Mouse (Mus musculus) large intestine, adult 2 months (tissue): ENCODE measurements around the gene Tubgcp2. TPM values are rescaled to one million over a fixed set of nuclear protein-coding genes. Genes with fewer than 3 reads are reported as not detected.

Experiments
- DNase-seq: peaks from one replicate; pipeline ENCODE4 v3.0.0-alpha.2; 2012; ENCODE audit warnings: low read depth, low spot score
- WGBS: fragments of 180-500 bp; shearing (Covaris S2); methylation state at CpG from one replicate; pipeline ENCODE4 v1.1.7; 2018; 5-methylcytosine and 5-hydroxymethylcytosine counted together
- polyA plus RNA-seq: library from polyadenylated mRNA; depleted of rRNA; stranded (reverse); fragments of >200 nt; gene quantifications from 2 replicates; pipeline ENCODE4 v1.2.3, GENCODE M21; 2012; rRNA removed

The Tubgcp2 gene
- polyA plus RNA-seq, 1 experiment = 13.8 TPM

DNA sequence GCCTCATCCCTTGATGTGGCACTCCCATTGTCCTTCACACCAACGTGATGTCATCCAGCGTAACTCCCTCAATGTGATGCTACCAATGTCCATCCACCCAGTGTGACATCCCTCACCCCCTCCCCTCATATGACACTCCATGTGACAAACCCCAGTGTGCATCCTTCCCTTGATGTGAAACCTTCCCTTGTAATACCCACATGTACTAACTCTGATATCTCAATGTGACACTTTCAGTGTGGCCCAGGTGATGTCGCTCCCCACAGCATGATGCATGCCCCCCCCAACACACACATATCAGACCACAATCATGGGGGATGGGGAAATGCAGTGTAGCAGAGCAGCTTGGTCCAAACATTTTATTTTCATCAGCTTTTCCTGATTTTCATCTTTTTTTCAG is 79.8 kb downstream of the Tubgcp2 start:
- DNase-seq = no peak
- 80% methylated on average over 3 of the region's 3 CpGs for WGBS

DNA sequence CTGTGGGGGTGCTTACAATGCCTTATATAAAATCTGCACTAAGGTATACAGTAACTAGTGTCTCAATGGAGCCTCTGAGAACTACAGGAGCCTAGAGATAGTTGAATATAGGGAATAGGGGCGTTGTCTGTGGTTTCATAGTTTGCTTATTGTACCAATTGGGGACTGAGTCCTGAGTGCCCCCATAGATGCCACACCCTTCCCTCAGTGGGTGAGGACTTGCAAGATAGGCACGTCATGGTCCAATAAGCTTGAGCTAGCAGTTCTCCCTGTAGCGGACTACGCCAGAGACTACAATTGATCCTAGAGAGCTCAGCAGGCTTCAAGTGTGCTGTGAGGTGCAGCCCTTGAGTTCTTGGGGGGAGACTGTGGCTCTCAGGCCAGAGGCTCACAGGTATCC is 81.0 kb downstream of the Tubgcp2 start:
- DNase-seq = no peak
- WGBS = 77% methylated on average over 4 of the region's 4 CpGs

DNA sequence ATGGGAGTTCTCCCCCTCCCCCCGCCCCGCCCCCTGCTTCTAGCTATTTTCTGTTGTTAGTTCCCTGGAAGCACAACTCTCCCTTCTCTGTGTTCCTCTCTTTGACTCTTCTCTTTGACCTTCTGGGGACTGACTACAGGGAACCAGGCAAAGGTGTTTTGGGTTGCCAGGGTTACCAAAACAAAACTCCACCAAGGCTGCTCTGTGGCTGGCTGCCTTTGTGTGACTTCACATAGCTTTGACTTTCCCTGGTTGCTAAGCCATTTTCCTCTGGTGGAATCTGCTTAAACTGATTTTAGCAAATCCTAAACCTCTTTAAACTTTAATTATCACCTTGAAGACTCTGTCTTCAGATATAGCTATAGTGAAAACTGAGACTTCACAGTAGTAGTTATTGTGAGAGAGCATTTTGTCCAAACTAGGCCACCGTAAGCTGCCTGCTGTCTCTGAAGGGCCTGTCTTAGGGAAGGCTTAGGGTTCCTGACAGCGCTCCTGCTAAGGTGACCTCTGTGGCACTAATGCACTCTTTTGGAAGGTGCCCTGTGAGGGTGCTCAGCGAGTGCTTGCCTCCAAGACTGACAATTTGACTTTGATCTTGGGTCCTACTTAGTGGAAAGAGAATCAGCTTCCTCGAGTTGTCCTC is 84.4 kb downstream of the Tubgcp2 start:
- no peak for DNase-seq
- 84% methylated on average over 6 of the region's 6 CpGs for WGBS

DNA sequence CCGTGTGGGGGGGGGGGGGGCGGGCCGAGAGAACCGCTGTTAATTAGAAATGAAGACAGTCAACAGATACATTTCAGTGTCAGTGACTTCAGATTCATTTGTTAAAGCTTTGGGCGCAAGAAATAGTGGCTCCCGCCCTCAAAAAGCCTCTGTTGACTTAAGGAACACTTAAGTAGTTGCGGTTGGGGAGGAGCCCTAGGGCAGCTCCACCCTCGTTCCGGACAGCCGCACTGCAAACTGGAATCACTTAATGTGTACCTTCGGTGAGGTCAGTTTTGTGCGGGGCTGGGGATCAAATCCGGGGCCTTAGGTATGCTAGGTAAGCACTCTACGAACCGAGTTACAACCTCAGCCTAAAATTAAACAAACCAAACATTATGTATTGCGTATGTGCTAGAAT is 85.4 kb downstream of the Tubgcp2 start:
- peak; percentile 24 for DNase-seq
- 3% methylated on average over 16 of the region's 16 CpGs for WGBS

DNA sequence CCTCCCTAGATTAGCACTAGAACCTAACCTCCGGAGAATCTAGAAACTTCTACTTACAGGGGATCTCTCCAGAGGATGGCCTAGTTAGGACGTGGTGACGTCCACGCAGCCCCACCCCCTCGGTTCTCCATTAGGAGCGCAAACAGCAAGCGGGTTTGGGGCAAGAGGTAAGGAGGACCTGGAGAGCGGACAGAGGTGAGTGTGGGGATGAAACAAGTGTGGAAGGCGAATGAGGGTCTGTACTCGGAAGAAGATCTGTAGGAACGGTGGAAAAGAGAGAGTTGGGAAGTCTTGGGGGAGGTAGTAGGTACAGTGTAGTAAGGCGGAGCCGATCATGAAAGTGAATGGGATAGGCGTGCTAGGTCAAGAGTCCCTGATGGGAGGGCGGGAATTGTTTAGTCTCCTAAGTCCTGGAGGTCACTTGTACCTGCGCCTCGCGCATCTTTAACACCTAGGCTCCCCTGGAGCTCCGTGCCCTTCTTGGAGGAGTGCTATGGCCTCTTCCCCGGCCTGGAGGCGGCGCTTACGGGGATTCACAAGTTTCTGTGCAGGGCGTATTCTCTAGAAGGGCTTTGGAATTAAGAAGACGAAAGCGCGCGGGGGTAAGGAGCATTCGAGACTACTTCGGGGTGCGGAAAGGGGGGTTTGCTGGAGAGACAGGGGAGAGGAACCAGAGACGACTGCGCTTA is 86.0 kb downstream of the Tubgcp2 start:
- 1% methylated on average over 33 of the region's 33 CpGs for WGBS
- DNase-seq = peak; percentile 28

DNA sequence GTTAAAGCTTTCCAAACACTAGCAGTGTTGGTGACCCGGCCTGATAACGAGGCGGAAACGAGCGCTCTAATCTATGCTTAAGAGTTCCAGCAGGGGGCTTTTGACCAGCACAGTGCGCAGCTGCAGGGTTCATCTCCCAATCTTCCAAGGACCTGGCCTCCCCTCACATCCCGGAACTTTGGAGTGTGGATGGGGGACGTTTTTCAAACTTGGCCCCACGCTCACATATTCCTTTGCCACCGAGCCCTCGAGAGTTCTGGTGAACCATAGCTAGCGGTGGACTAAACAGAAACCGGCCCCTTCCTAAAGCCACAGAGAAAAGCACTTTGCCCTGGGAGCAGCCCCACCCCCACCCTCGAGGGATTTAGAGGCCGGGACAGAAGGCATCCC is 86.6 kb downstream of the Tubgcp2 start:
- DNase-seq = no peak
- 2% methylated on average over 15 of the region's 15 CpGs for WGBS

DNA sequence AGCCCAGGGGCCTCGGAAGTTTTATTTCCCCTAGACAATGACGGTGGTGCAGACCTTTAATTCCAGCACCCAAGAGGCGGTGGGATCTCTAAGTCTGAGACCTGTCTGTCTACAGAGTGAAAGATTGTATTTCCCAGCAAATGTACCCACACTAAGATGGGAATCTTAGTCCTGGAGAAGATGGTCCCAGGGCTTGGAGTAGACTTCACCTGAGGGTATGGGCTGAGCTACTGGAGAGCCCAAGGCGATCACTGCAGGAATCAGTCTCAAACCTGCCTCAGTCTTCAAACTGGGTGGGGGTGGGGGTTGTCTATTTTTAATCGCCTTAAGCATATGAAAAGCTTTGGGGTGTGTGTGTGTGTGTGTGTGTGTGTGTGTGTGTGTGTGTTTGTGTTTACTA is 90.4 kb downstream of the Tubgcp2 start:
- no peak for DNase-seq
- WGBS = 64% methylated on average over 5 of the region's 5 CpGs

Other genes starting within 250 kb of the Tubgcp2 start
- 0.07 TPM in 2 replicates for gene Adgra1, start 202.5 kb downstream of the Tubgcp2 start, polyA plus RNA-seq
- 0.11 and 0.18 TPM in 2 replicates for gene Kndc1, start 142.0 kb downstream of the Tubgcp2 start, polyA plus RNA-seq
- gene Utf1, start 92.9 kb downstream of the Tubgcp2 start, polyA plus RNA-seq = 0.21 and 0.31 TPM in 2 replicates
- gene 6430531B16Rik, start 57.9 kb downstream of the Tubgcp2 start, polyA plus RNA-seq = 0.14 TPM in 1 of 2 replicates, not detected in the other
- 3.7 and 5.9 TPM in 2 replicates for gene Adam8, start 44.1 kb downstream of the Tubgcp2 start, polyA plus RNA-seq
- gene Zfp511, start 278 bp downstream of the Tubgcp2 start, polyA plus RNA-seq = 36.7 and 52.9 TPM in 2 replicates
- gene Msx3, start 12.4 kb upstream of the Tubgcp2 start, polyA plus RNA-seq = not detected in 2 replicates
- gene Caly, start 45.9 kb upstream of the Tubgcp2 start, polyA plus RNA-seq = 1.3 and 1.9 TPM in 2 replicates
- gene Prap1, start 56.7 kb upstream of the Tubgcp2 start, polyA plus RNA-seq = 873 and 1,752 TPM in 2 replicates
- 105 and 121 TPM in 2 replicates for gene Fuom, start 65.8 kb upstream of the Tubgcp2 start, polyA plus RNA-seq
- 9.6 and 9.8 TPM in 2 replicates for gene Paox, start 79.1 kb upstream of the Tubgcp2 start, polyA plus RNA-seq
- gene Echs1, start 79.8 kb upstream of the Tubgcp2 start, polyA plus RNA-seq = 108 and 150 TPM in 2 replicates
- 14.5 and 24.5 TPM in 2 replicates for gene Mtg1, start 100.9 kb upstream of the Tubgcp2 start, polyA plus RNA-seq
- 0.37 and 0.59 TPM in 2 replicates for gene Sprn, start 118.2 kb upstream of the Tubgcp2 start, polyA plus RNA-seq
- gene Olfr522, start 128.1 kb upstream of the Tubgcp2 start, polyA plus RNA-seq = not detected in 2 replicates
- not detected in 2 replicates for gene Olfr523, start 136.5 kb upstream of the Tubgcp2 start, polyA plus RNA-seq
- gene Olfr524, start 169.3 kb upstream of the Tubgcp2 start, polyA plus RNA-seq = 0.06 and 0.07 TPM in 2 replicates
- 0.43 and 0.78 TPM in 2 replicates for gene Cd163l1, start 181.6 kb upstream of the Tubgcp2 start, polyA plus RNA-seq
- gene 5830411N06Rik, start 210.6 kb upstream of the Tubgcp2 start, polyA plus RNA-seq = 0.51 and 0.71 TPM in 2 replicates